Mouse (Mus musculus) E14TG2a.4 (cell line): ENCODE results near the gene Sdhaf1.

ENCODE experiments used
- H3K27me3 ChIP-seq: 2 replicates; pipeline ENCODE4 v1.6.1; 2014; ENCODE audit warnings: low read length, control low read depth; ENCODE audit not compliant: insufficient read depth
- H3K36me3 ChIP-seq: 2 replicates; pipeline ENCODE4 v1.6.1; 2014; ENCODE audit warnings: low read length, control low read depth; ENCODE audit not compliant: insufficient read depth
- H3K4me1 ChIP-seq: replicated peaks from 2 replicates; pipeline ENCODE4 v1.6.1; 2014; ENCODE audit warnings: low read depth, low read length, control low read depth
- H3K4me3 ChIP-seq: replicated peaks from 2 replicates; pipeline ENCODE4 v1.5.1; 2014; ENCODE audit warnings: mild to moderate bottlenecking, low read length
- H3K9me3 ChIP-seq: 2 replicates; pipeline ENCODE4 v1.6.1; 2014; ENCODE audit warnings: low read length, control low read depth
- CTCF ChIP-seq: conservative IDR thresholded peaks from 2 replicates; pipeline ENCODE4 v1.5.1; 2014; ENCODE audit warnings: low read length
- NANOG ChIP-seq: IDR thresholded peaks from 2 replicates; pipeline ENCODE4 v1.6.1; 2014; ENCODE audit warnings: borderline replicate concordance, low read length, mixed read lengths
- POU5F1 ChIP-seq: IDR thresholded peaks from 2 replicates; pipeline ENCODE4 v1.6.1; 2014; ENCODE audit warnings: low read length, borderline replicate concordance

Sdhaf1 gene

DNA sequence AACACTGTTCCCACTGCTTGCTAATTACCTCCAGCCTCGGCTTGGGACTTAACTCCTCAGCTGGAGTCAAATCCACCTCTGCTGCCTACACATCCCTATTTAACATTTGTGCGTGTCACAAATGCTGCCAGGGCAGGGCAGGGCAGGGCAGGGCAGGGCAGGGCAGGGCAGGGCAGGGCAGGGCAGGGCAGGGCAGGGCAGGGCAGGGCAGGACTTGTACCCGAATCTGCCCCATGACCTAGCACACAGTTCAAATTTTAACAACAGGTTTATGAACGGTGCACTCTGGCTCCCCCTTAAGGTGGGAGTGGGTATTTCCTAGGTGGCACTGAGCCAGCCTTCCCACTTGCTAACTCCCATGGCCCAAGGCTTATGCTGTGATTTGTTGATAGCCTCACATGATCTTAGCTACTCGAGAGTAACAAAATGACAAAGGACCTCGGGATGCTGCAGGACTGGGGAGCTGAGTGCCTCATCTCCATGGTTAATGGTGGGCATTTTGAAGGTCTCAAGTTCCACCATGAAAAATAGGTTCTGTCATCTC, 29.7 kb upstream of the Sdhaf1 start:
- H3K9me3 ChIP-seq, result no peaks in the 10 kb centered on the region
- no peaks in the 10 kb centered on the region for H3K36me3 ChIP-seq
- no peak overlapping the region for H3K4me3 ChIP-seq
- H3K4me1 ChIP-seq, result peaks cover 67% of the 10 kb centered on the region
- TF ChIP-seq CTCF (peak; percentile 95), NANOG (no peak)
- H3K27me3 ChIP-seq, result peaks cover 71% of the 10 kb centered on the region

DNA sequence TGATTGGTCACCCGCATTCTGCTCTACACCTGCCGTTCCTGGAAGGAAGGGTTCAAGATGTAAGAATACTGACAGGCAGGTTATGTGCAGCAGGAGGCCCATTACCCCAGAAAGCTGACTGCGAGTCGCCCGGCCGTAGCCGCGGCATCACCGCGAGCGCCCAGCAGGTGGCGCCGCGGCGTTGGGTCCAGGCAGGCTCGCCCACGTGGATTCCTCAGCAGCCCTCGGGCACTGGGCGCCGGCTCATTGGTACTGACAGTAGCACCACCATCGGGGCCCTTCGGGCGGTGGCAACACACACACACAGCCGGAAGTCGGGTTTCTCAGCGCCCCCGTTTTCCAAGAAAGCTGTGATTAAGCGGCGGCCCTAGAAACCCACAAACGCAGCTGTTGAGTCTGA, 24.1 kb upstream of the Sdhaf1 start:
- Histone ChIP-seq H3K36me3 (no peaks in the 10 kb centered on the region), H3K4me1 (peaks cover 57% of the 10 kb centered on the region), H3K9me3 (peaks cover 8% of the 10 kb centered on the region), H3K27me3 (peaks cover 70% of the 10 kb centered on the region), H3K4me3 (peak overlapping the region; percentile 63)
- no peak for TF ChIP-seq CTCF
- TF ChIP-seq NANOG, result no peak
- no peak for TF ChIP-seq POU5F1

DNA sequence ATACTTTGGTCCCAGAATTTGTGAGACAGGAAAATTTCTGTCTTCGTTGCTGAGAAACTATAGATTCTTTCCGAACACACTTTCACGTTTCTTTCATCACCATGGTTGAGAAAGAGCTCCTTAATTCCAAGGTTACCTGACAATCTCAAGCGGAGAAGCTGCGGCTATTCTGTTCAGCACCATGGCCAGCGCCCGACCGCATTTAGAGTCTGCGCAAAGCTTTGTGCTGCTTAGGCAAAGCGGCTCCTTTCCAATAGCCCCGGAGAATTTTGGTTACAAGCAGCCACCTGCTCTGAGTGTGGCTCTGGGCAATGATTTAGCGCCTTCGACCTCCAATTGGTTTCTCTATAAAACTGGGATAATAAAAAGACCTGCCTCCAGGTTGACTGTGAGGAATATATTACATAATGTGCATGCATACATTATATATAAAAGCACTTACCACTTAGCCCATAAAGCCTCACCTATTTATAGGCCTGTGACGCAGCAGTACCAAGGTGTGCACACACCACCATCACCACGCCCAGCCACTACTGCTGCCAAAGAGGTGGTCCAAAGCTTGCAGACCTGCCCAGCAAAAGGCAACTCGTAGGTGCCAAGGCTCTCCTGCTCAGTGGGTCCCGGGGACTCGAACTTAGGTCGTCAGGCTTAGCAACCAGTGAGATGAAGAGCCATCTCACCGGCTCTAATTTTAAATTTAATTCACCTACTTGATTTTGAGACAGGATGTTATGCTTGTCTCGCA, 23.1 kb upstream of the Sdhaf1 start:
- Histone ChIP-seq H3K4me3 (no peak overlapping the region), H3K9me3 (peaks cover 12% of the 10 kb centered on the region), H3K36me3 (no peaks in the 10 kb centered on the region), H3K27me3 (peaks cover 76% of the 10 kb centered on the region), H3K4me1 (peaks cover 48% of the 10 kb centered on the region)
- TF ChIP-seq NANOG, result no peak

DNA sequence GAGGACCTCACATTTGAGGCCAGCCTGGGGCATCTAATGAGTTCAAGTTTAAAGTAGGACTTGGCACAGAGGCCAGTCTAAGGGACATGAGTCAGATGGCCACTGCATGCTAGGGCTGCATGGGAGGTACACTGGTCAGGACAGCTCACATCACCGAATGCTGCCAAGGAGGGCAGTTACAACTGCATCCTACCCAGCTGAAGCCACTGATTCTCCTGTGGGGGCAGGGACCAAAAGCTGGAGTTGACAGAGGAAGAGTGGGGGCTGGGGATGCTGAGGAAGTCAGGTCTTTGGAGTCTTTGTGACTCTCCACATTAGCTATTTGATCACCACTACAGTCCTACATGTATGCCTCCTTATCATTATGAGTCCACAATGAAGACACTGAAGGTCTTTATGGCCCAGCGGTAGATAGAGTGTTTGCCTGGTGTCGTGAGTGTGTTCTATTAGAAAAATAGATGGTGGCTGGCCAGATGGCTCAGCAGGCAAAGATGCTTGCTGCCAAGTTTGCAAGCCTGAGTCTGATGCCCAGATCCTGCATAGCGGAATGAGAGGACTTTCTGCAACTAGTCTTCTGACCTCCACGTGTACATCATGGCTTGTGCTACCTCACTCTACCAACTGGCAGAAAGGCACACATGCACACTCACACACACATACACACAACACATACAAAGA, 15.9 kb upstream of the Sdhaf1 start:
- TF ChIP-seq NANOG (no peak), CTCF (no peak), POU5F1 (no peak)
- peaks cover 5% of the 10 kb centered on the region; the same call in 1 of the 2 replicates for H3K4me1 ChIP-seq
- H3K9me3 ChIP-seq, result peaks cover 12% of the 10 kb centered on the region
- no peak overlapping the region for H3K4me3 ChIP-seq
- no peaks in the 10 kb centered on the region for H3K36me3 ChIP-seq
- peaks cover 56% of the 10 kb centered on the region for H3K27me3 ChIP-seq

DNA sequence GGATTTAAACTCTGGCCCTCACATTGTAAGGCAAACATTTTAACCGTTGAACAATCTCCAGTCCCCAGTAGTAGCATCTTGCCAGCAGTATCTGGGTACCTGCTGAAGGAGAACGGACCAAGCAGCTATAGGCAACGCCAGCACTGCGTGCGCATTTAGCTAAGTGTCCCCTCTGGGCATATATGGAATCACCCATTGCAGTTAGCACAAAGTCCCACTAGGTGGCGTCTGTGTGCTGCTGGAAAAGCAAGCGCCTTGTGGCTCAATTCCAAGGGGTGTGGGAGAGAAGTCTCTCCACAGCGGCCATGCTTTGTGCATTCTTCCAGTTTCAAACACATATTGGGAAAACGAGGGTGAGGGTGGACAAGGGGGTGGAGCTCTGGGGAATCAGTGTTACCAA, 12.7 kb upstream of the Sdhaf1 start:
- Histone ChIP-seq H3K36me3 (no peaks in the 10 kb centered on the region), H3K9me3 (no peaks in the 10 kb centered on the region), H3K27me3 (peaks cover 59% of the 10 kb centered on the region), H3K4me3 (no peak overlapping the region), H3K4me1 (peaks cover 15% of the 10 kb centered on the region)
- peak; percentile 94 for TF ChIP-seq CTCF
- no peak for TF ChIP-seq NANOG

DNA sequence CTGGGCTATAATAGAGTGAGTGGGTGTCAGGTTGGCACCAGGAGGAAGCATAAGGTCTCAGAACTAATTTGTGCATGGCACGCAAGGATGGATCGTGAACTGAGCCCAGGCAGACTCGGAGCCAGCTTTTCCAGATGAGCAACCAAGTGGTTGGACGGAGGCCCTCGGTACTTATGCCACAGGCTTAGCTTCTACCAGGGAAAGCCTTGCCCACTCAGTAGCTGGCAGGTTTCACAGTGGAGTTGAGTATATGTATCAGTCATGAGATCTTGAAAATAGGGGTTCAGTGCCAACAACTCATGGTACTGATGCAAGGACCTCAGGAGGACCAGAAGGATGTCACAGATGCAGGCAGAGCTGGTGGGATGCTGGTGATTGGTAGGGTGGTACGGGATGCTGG, 12.0 kb upstream of the Sdhaf1 start:
- TF ChIP-seq CTCF (no peak), NANOG (no peak), POU5F1 (no peak)
- Histone ChIP-seq H3K9me3 (no peaks in the 10 kb centered on the region), H3K4me1 (peaks cover 17% of the 10 kb centered on the region), H3K27me3 (peaks cover 59% of the 10 kb centered on the region), H3K36me3 (no peaks in the 10 kb centered on the region), H3K4me3 (no peak overlapping the region)

DNA sequence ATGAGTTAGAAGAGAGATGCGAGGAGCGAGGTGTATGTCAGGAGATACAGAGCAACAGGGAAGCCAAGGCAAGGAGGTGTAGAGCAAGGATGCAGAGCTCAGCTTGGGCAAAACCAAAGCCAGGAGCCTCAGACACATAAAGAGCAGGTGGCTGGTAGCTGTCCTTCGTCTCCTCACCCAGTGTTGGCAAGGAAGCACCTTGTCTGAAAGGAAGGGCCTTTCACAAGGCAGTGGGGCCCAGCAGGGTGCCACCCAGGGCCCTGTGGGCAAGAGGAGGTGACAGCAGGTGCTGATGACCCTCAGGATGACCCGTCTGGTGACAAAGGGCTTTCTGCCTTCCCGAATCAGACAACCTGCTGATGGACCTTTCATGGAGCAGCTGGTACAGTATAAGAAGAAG, 10.9 kb upstream of the Sdhaf1 start:
- Histone ChIP-seq H3K4me3 (no peak overlapping the region), H3K9me3 (no peaks in the 10 kb centered on the region), H3K36me3 (no peaks in the 10 kb centered on the region), H3K27me3 (peaks cover 53% of the 10 kb centered on the region), H3K4me1 (peaks cover 17% of the 10 kb centered on the region)
- TF ChIP-seq CTCF, result no peak
- TF ChIP-seq NANOG, result no peak
- no peak for TF ChIP-seq POU5F1

DNA sequence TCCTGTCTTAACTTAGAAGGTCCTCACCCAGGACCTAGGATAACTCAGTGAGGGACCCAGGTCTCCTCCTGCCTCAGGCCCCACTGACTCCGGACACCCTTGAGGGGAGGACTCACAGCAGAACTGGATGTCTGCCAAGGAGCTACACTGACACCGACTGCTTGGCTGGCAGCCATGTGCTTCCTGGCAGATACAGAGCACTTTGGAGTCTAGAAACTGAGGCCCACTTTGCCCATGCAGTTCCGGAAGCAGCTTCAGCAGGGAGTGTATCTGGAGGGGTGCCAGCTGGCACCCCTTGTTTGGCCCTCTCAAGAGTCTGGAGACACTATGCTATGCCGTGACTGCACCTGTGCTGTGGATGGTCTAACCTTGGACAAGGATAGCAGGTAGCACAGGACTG, 9.7 kb upstream of the Sdhaf1 start:
- Histone ChIP-seq H3K4me3 (no peak overlapping the region), H3K36me3 (no peaks in the 10 kb centered on the region), H3K9me3 (no peaks in the 10 kb centered on the region), H3K27me3 (peaks cover 47% of the 10 kb centered on the region), H3K4me1 (peaks cover 18% of the 10 kb centered on the region)
- TF ChIP-seq CTCF (no peak), POU5F1 (no peak), NANOG (no peak)
